Mouse (Mus musculus): Measurements from ENCODE around the gene Rnft2.
A peak's percentile ranks its signal among the peaks of the same experiment; 100 is the strongest.

The Rnft2 gene

GRCm38 (mm10) chr5:118247378-118247777 is 2.5 kb upstream of the Rnft2 start:
- DNase-seq = no peak

GRCm38 (mm10) chr5:118245606-118246308 is 841 bp upstream of the Rnft2 start:
- DNase-seq = peak in 1 of 2 experiments; percentile 31

- no peak for DNase-seq
Measured at GRCm38 (mm10) chr5:118239671-118240070, 5.2 kb downstream of the Rnft2 start.

- DNase-seq = no peak
Measured at GRCm38 (mm10) chr5:118236891-118237290, 8.0 kb downstream of the Rnft2 start.

GRCm38 (mm10) chr5:118230071-118230611 is 14.8 kb downstream of the Rnft2 start:
- DNase-seq = no peak

GRCm38 (mm10) chr5:118223142-118223757 is 21.7 kb downstream of the Rnft2 start:
- DNase-seq = no peak

GRCm38 (mm10) chr5:118217410-118217809 is 27.5 kb downstream of the Rnft2 start:
- DNase-seq = no peak

GRCm38 (mm10) chr5:118214418-118215154 is 30.3 kb downstream of the Rnft2 start:
- DNase-seq = no peak

GRCm38 (mm10) chr5:118214012-118214411 is 30.9 kb downstream of the Rnft2 start:
- no peak for DNase-seq

GRCm38 (mm10) chr5:118205852-118206251 is 39.1 kb downstream of the Rnft2 start:
- DNase-seq = no peak

GRCm38 (mm10) chr5:118204675-118205440 is 40.1 kb downstream of the Rnft2 start:
- DNase-seq = no peak

GRCm38 (mm10) chr5:118199670-118200069 is 45.2 kb downstream of the Rnft2 start:
- no peak for DNase-seq

GRCm38 (mm10) chr5:118197421-118197820 is 47.5 kb downstream of the Rnft2 start:
- DNase-seq = no peak

- no peak for DNase-seq
Measured at GRCm38 (mm10) chr5:118192221-118192620, 52.7 kb downstream of the Rnft2 start.

- no peak for DNase-seq
Measured at GRCm38 (mm10) chr5:118190491-118190890, 54.4 kb downstream of the Rnft2 start.

GRCm38 (mm10) chr5:118188356-118188755 is 56.6 kb downstream of the Rnft2 start:
- DNase-seq = no peak

- no peak for DNase-seq
Measured at GRCm38 (mm10) chr5:118186903-118187633, 57.8 kb downstream of the Rnft2 start.

- DNase-seq = no peak
Measured at GRCm38 (mm10) chr5:118177640-118178039, 67.3 kb downstream of the Rnft2 start.

GRCm38 (mm10) chr5:118175137-118175536 is 69.8 kb downstream of the Rnft2 start:
- no peak for DNase-seq

- DNase-seq = no peak
Measured at GRCm38 (mm10) chr5:118174310-118175009, 70.5 kb downstream of the Rnft2 start.

GRCm38 (mm10) chr5:118172078-118172723 is 72.7 kb downstream of the Rnft2 start:
- no peak for DNase-seq

Data from thymus, adult 18-20 months (tissue).